Comparison of ENCODE assay signal across 7 mouse cellular contexts in the genomic region with DNA sequence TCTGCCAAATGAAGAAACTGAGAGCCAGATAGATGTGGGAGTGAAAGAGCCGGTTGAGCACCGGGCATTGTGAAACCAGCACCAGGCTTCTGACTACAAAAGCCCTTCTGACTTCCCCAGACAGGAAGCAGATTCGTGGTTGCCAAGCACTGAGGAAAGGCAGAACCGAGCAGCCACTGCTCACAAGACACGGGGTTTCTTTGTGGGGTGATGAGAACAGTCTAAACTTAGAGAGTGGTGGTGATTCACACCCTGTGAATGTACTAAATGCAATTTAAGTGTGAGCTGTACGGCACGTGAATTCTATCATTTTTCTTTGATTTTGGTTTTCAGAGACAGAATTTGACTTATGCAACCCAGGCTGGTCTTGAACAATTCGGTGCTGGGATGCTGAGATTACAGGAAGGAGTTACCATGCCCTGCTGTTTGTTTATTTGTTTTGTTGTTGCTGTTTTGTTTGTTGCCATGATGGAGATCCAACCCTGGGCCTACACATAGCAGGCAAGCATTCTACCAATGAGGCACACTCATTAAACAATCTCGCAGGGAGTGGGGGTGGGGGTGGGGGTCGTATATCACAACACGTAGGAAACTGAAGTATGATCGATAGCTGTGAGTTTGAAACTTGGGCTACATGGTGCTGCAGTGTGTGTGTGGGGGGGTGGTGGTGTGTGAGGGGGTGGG.
DNase-seq lines count a peak whose midpoint lies in the region; ATAC-seq and TF ChIP-seq lines count a peak whose summit lies in the region.

No protein-coding gene starts in this region.

- H3K4me3 ChIP-seq in myocyte: no peak overlapping the region

- H3K36me3 ChIP-seq in myocyte (ENCODE audit: control insufficient read depth, insufficient read depth): no peaks in the 10 kb centered on the region

- H3K79me2 ChIP-seq in myocyte (ENCODE audit: control insufficient read depth, insufficient read depth): no peaks in the 10 kb centered on the region

- peak; percentile 68 for DNase-seq in B cell, adult 2 months
- DNase-seq in CD8-positive naive resting alpha-beta T cell, adult 2 months (ENCODE audit: low read depth in 2 of 2, low spot score in 2 of 2): peak; percentile 63 to 67
- peak; percentile 41 to 44 for DNase-seq in layer of hippocampus, postnatal 36 days
- peak; percentile 78 for DNase-seq in thymus, postnatal 14 days
- DNase-seq in kidney, adult 9 months: no peak

- peak; percentile 93 for ATAC-seq in granulocyte monocyte progenitor cell, adult 5-6 weeks (replicated peaks; ENCODE audit: poor library complexity, severe bottlenecking)

- H3K27me3 ChIP-seq in myocyte (ENCODE audit: control insufficient read depth, insufficient read depth, insufficient read length): no peaks in the 10 kb centered on the region

- H3K4me2 ChIP-seq in myocyte (ENCODE audit: low read depth): peak overlapping the region; percentile 84

- TF ChIP-seq POLR2A in myocyte (IDR thresholded peaks at IDR 0.05; ENCODE audit: insufficient read length, low read depth): no peak

- H3ac ChIP-seq in myocyte (ENCODE audit: control insufficient read depth, insufficient read length): no peak overlapping the region

TF ChIP-seq in myocyte, 11 proteins besides CTCF, POLR2A, EP300 and RAD21:
- TF ChIP-seq CEBPB (IDR thresholded peaks at IDR 0.05; ENCODE audit: insufficient read depth, poor library complexity, severe bottlenecking) (peak; percentile 46; the same call in 1 of the 2 replicates), TCF12 (IDR thresholded peaks at IDR 0.05; ENCODE audit: insufficient read depth, poor library complexity, severe bottlenecking) (no peak), USF1 (IDR thresholded peaks at IDR 0.05; ENCODE audit: low read depth) (no peak)
